Mouse (Mus musculus) CH12.LX (cell line): ENCODE measurements around the gene Cxcr6. TPM values are rescaled to one million over a fixed set of nuclear protein-coding genes. Genes with fewer than 3 reads are reported as not detected.

ENCODE experiments used
- DNase-seq: peaks from one replicate; pipeline ENCODE4 v3.0.0-alpha.2; 2013; ENCODE audit errors: extremely low read depth
- H3K27ac ChIP-seq: 2 replicates; pipeline ENCODE4 v1.5.1; 2012; ENCODE audit warnings: low read depth, mild to moderate bottlenecking, control low read depth, moderate library complexity; ENCODE audit not compliant: insufficient read depth
- H3K27me3 ChIP-seq: replicated peaks from 2 replicates; pipeline ENCODE3; 2012; ENCODE audit warnings: inconsistent platforms
- H3K36me3 ChIP-seq, 2 experiments: replicated peaks in 1 of 2; 2 replicates each; pipeline versions ENCODE3 to v1.6.1; 2012; ENCODE audit warnings: inconsistent platforms in 1 of 2, low read length in 1 of 2, mild to moderate bottlenecking in 1 of 2, mixed read lengths in 1 of 2, moderate library complexity in 1 of 2; ENCODE audit not compliant: control insufficient read depth in 1 of 2, insufficient read depth in 1 of 2
- H3K4me1 ChIP-seq, 2 experiments: 2 replicates each; pipeline ENCODE4 v1.6.1; 2012; ENCODE audit warnings: inconsistent platforms in 1 of 2, moderate library complexity in 1 of 2; ENCODE audit not compliant: insufficient read depth in 2 of 2, control insufficient read depth in 1 of 2
- H3K4me2 ChIP-seq: 2 replicates; pipeline ENCODE4 v1.6.1; 2012; ENCODE audit warnings: low read depth, mild to moderate bottlenecking, control low read depth; ENCODE audit not compliant: poor library complexity, insufficient read depth, severe bottlenecking
- H3K4me3 ChIP-seq, 3 experiments: fragments of 150-350 bp in 1 of 3; sonication (generic) in 1 of 3; replicated peaks in 1 of 3; 2 replicates each; pipeline versions ENCODE3 to v1.5.1; 2011 to 2012; ENCODE audit warnings: low read depth in 2 of 3, low read length in 2 of 3, mild to moderate bottlenecking in 2 of 3, moderate library complexity in 2 of 3, control low read depth in 1 of 3, improper control_type of control experiment in 1 of 3, inconsistent platforms in 1 of 3, mixed read lengths in 1 of 3; ENCODE audit not compliant: poor library complexity in 1 of 3
- H3K79me2 ChIP-seq: replicated peaks from 2 replicates; pipeline ENCODE4 v1.6.1; 2012; ENCODE audit warnings: mild to moderate bottlenecking, moderate library complexity; ENCODE audit not compliant: control insufficient read depth, poor library complexity, insufficient read depth, severe bottlenecking; ENCODE audit errors: extremely low read depth
- H3K9ac ChIP-seq: 2 replicates; pipeline ENCODE4 v1.6.1; 2012; ENCODE audit warnings: low read depth, mild to moderate bottlenecking, control low read depth, moderate library complexity; ENCODE audit not compliant: insufficient read depth
- H3K9me3 ChIP-seq: replicated peaks from 2 replicates; pipeline ENCODE3; 2012; ENCODE audit warnings: low read length, inconsistent platforms, mixed read lengths
- BHLHE40 ChIP-seq: IDR thresholded peaks from 2 replicates; pipeline ENCODE4 v1.6.1; 2011; ENCODE audit warnings: mild to moderate bottlenecking, low read depth, low read length, improper control_type of control experiment
- CHD1 ChIP-seq: IDR thresholded peaks from 2 replicates; pipeline ENCODE4 v1.6.1; 2012; ENCODE audit warnings: low read depth, low read length, improper control_type of control experiment, inconsistent platforms
- CHD2 ChIP-seq: IDR thresholded peaks from 2 replicates; pipeline ENCODE4 v1.6.1; 2011; ENCODE audit warnings: low read length, improper control_type of control experiment
- CTCF ChIP-seq, 2 experiments: IDR thresholded peaks in 1 of 2; conservative IDR thresholded peaks in 1 of 2; 2 replicates each; pipeline ENCODE4 v1.5.1; 2011 to 2012; ENCODE audit warnings: low read depth in 2 of 2, low read length in 2 of 2, improper control_type of control experiment in 1 of 2, inconsistent platforms in 1 of 2, mild to moderate bottlenecking in 1 of 2, moderate library complexity in 1 of 2
- E2F4 ChIP-seq: IDR thresholded peaks from 2 replicates; pipeline ENCODE4 v1.6.1; 2011; ENCODE audit warnings: low read depth, low read length, improper control_type of control experiment; ENCODE audit not compliant: insufficient replicate concordance
- ELF1 ChIP-seq: IDR thresholded peaks from 2 replicates; pipeline ENCODE4 v1.6.1; 2014; ENCODE audit warnings: low read depth, mild to moderate bottlenecking, inconsistent platforms, low read length, improper control_type of control experiment
- EP300 ChIP-seq: IDR thresholded peaks from 2 replicates; pipeline ENCODE4 v1.6.1; 2011; ENCODE audit warnings: low read length, improper control_type of control experiment
- ETS1 ChIP-seq: conservative IDR thresholded peaks from 2 replicates; pipeline ENCODE4 v1.6.1; 2012; ENCODE audit warnings: low read depth, mild to moderate bottlenecking, inconsistent platforms, low read length, improper control_type of control experiment, moderate library complexity
- GABPA ChIP-seq: IDR thresholded peaks from 2 replicates; pipeline ENCODE4 v1.6.1; 2012; ENCODE audit warnings: low read depth, low read length, improper control_type of control experiment, inconsistent platforms; ENCODE audit not compliant: insufficient replicate concordance
- HCFC1 ChIP-seq: IDR thresholded peaks from 2 replicates; pipeline ENCODE4 v1.6.1; 2012; ENCODE audit warnings: low read depth, mild to moderate bottlenecking, inconsistent platforms, low read length, improper control_type of control experiment
- IRF4 ChIP-seq: IDR thresholded peaks from 2 replicates; pipeline ENCODE4 v1.6.1; 2014; ENCODE audit warnings: low read depth, mild to moderate bottlenecking, inconsistent platforms, low read length, improper control_type of control experiment
- JUN ChIP-seq: IDR thresholded peaks from 2 replicates; pipeline ENCODE4 v1.6.1; 2011; ENCODE audit warnings: low read depth, mild to moderate bottlenecking, low read length, improper control_type of control experiment, moderate library complexity; ENCODE audit not compliant: insufficient read depth
- JUND ChIP-seq: conservative IDR thresholded peaks from 2 replicates; pipeline ENCODE4 v1.6.1; 2011; ENCODE audit warnings: low read depth, low read length, improper control_type of control experiment
- KAT2A ChIP-seq: IDR thresholded peaks from 2 replicates; pipeline ENCODE4 v1.6.1; 2012; ENCODE audit warnings: low read length, improper control_type of control experiment, inconsistent platforms; ENCODE audit not compliant: insufficient replicate concordance
- MAFK ChIP-seq: IDR thresholded peaks from 2 replicates; pipeline ENCODE4 v1.6.1; 2011; ENCODE audit warnings: low read length, improper control_type of control experiment; ENCODE audit not compliant: insufficient replicate concordance
- MAX ChIP-seq: IDR thresholded peaks from 2 replicates; pipeline ENCODE4 v1.6.1; 2011; ENCODE audit warnings: low read length, improper control_type of control experiment
- MAZ ChIP-seq: IDR thresholded peaks from 2 replicates; pipeline ENCODE4 v1.6.1; 2012; ENCODE audit warnings: low read depth, mild to moderate bottlenecking, inconsistent platforms, low read length, improper control_type of control experiment, moderate library complexity
- MEF2A ChIP-seq: IDR thresholded peaks from 2 replicates; pipeline ENCODE4 v1.6.1; 2014; ENCODE audit warnings: low read depth, mild to moderate bottlenecking, inconsistent platforms, low read length, improper control_type of control experiment, borderline replicate concordance
- MXI1 ChIP-seq: IDR thresholded peaks from 2 replicates; pipeline ENCODE4 v1.6.1; 2011; ENCODE audit warnings: mild to moderate bottlenecking, low read depth, low read length, improper control_type of control experiment
- MYC ChIP-seq: IDR thresholded peaks from 2 replicates; pipeline ENCODE4 v1.6.1; 2011; ENCODE audit warnings: low read depth, mild to moderate bottlenecking, improper control_type of control experiment, low read length
- NELFE ChIP-seq: IDR thresholded peaks from 2 replicates; pipeline ENCODE4 v1.6.1; 2011; ENCODE audit warnings: low read depth, low read length, improper control_type of control experiment
- NRF1 ChIP-seq: IDR thresholded peaks from 2 replicates; pipeline ENCODE4 v1.6.1; 2014; ENCODE audit warnings: low read depth, mild to moderate bottlenecking, inconsistent platforms, low read length, improper control_type of control experiment, moderate library complexity
- PAX5 ChIP-seq: IDR thresholded peaks from 2 replicates; pipeline ENCODE4 v1.6.1; 2012; ENCODE audit warnings: low read length, inconsistent platforms, mixed read lengths
- POLR2A ChIP-seq: IDR thresholded peaks from 2 replicates; pipeline ENCODE4 v1.6.1; 2011; ENCODE audit warnings: low read depth, mild to moderate bottlenecking, improper control_type of control experiment, low read length
- POLR2AphosphoS2 ChIP-seq: IDR thresholded peaks from 2 replicates; pipeline ENCODE4 v1.6.1; 2011; ENCODE audit warnings: low read depth, low read length, improper control_type of control experiment
- RAD21 ChIP-seq: IDR thresholded peaks from 2 replicates; pipeline ENCODE4 v1.6.1; 2011; ENCODE audit warnings: low read depth, mild to moderate bottlenecking, low read length, improper control_type of control experiment, moderate library complexity
- RCOR1 ChIP-seq: conservative IDR thresholded peaks from 2 replicates; pipeline ENCODE4 v1.6.1; 2012; ENCODE audit warnings: low read depth, mild to moderate bottlenecking, inconsistent platforms, low read length, improper control_type of control experiment
- SIN3A ChIP-seq: IDR thresholded peaks from 2 replicates; pipeline ENCODE4 v1.6.1; 2012; ENCODE audit warnings: low read length, improper control_type of control experiment, inconsistent platforms
- SMC3 ChIP-seq: IDR thresholded peaks from 2 replicates; pipeline ENCODE4 v1.6.1; 2011; ENCODE audit warnings: low read depth, low read length, improper control_type of control experiment
- TBP ChIP-seq: conservative IDR thresholded peaks from 2 replicates; pipeline ENCODE4 v1.6.1; 2011; ENCODE audit warnings: low read depth, low read length, improper control_type of control experiment
- TCF12 ChIP-seq: IDR thresholded peaks from 2 replicates; pipeline ENCODE4 v1.6.1; 2014; ENCODE audit warnings: low read depth, mild to moderate bottlenecking, inconsistent platforms, low read length, improper control_type of control experiment
- UBTF ChIP-seq: IDR thresholded peaks from 2 replicates; pipeline ENCODE4 v1.6.1; 2012; ENCODE audit warnings: low read depth, mild to moderate bottlenecking, inconsistent platforms, low read length, improper control_type of control experiment, moderate library complexity
- USF1 ChIP-seq: IDR thresholded peaks from 2 replicates; pipeline ENCODE4 v1.6.1; 2014; ENCODE audit warnings: low read depth, mild to moderate bottlenecking, inconsistent platforms, low read length, improper control_type of control experiment
- USF2 ChIP-seq: conservative IDR thresholded peaks from 2 replicates; pipeline ENCODE4 v1.6.1; 2011; ENCODE audit warnings: low read depth, low read length, improper control_type of control experiment
- ZC3H11A ChIP-seq: IDR thresholded peaks from 2 replicates; pipeline ENCODE4 v1.6.1; 2012; ENCODE audit warnings: low read depth, mild to moderate bottlenecking, inconsistent platforms, low read length, improper control_type of control experiment
- ZKSCAN1 ChIP-seq: IDR thresholded peaks from 2 replicates; pipeline ENCODE4 v1.6.1; 2012; ENCODE audit warnings: low read depth, inconsistent platforms, low read length, improper control_type of control experiment, borderline replicate concordance
- ZMIZ1 ChIP-seq: IDR thresholded peaks from 2 replicates; pipeline ENCODE4 v1.6.1; 2012; ENCODE audit warnings: low read depth, mild to moderate bottlenecking, inconsistent platforms, low read length, improper control_type of control experiment
- ZNF384 ChIP-seq: IDR thresholded peaks from 2 replicates; pipeline ENCODE4 v1.6.1; 2012; ENCODE audit warnings: low read depth, low read length, improper control_type of control experiment, inconsistent platforms
- dilution Hi-C: fragments of 300-500 bp; cut with MboI; formaldehyde crosslinking; loops from 2 replicates; pipeline ENCODE4 v1.14.3; 2020; ENCODE audit warnings: low sequenced_read_pairs; ENCODE audit not compliant: extremely low pct_unique_long_range_greater_than_20kb, extremely low pct_ligation_motif_present
- in situ Hi-C: fragments of 300-500 bp; cut with MboI; formaldehyde crosslinking; loops from 3 replicates; pipeline ENCODE4 v1.14.3; 2019; ENCODE audit warnings: low sequenced_read_pairs, low pct_ligation_motif_present, low pct_unique_long_range_greater_than_20kb, mixed read lengths
- polyA plus RNA-seq: library from polyadenylated mRNA; unstranded; fragments of >175 nt; gene quantifications from 2 replicates; pipeline ENCODE4 v1.2.1, GENCODE M21; 2012; ENCODE audit warnings: low read depth; ENCODE audit not compliant: insufficient read length
- total RNA-seq, 2 experiments: library from RNA; depleted of rRNA; stranded (reverse); fragments of 300-350 nt in 1 of 2; fragments of >200 nt in 1 of 2; gene quantifications; 2 replicates each; pipeline ENCODE4 v1.2.3; 2012 to 2014

The Cxcr6 gene
- total and polyA plus RNA-seq, 3 experiments: 0.08 to 1.4 (median 1.0) TPM

GRCm38 (mm10) chr9:123851713-123852448 lies 45.6 kb downstream of the Cxcr6 start, which contains the start of gene Fyco1:
TSS of gene Fyco1 (minus strand) at chr9:123851899.
- H3K36me3 ChIP-seq: peaks cover 0 to 4% of the 10 kb centered on the region in 2 experiments
- H3K9ac ChIP-seq: peak within 1 kb of the TSS; percentile 98
- no peaks in the 10 kb centered on the region for H3K27me3 ChIP-seq
- dilution Hi-C loops: no loop called here
- peak within 1 kb of the TSS; percentile 98 for H3K27ac ChIP-seq
- peak within 1 kb of the TSS; percentile 78 to 90 (median 83) for H3K4me3 ChIP-seq
- peaks cover 12 to 53% of the 10 kb centered on the region in 2 experiments for H3K4me1 ChIP-seq
- no peaks in the 10 kb centered on the region for H3K9me3 ChIP-seq
- in situ Hi-C loops: no loop called here
- H3K79me2 ChIP-seq: peaks cover 20% of the 10 kb centered on the region
- H3K4me2 ChIP-seq: peak within 1 kb of the TSS; percentile 98
- peak; percentile 93 for TF ChIP-seq MYC
- TF ChIP-seq ELF1: peak; percentile 99
- no peak for TF ChIP-seq CTCF (conservative IDR thresholded peaks at IDR 0.05 in 1 of 2, IDR thresholded peaks at IDR 0.05 in 1 of 2; ENCODE audit: low read depth in 2 of 2, low read length in 2 of 2)
- peak; percentile 100 for TF ChIP-seq KAT2A
- no peak for TF ChIP-seq JUN
- TF ChIP-seq PAX5: no peak
- no peak for TF ChIP-seq MAFK
- no peak for TF ChIP-seq RAD21
- TF ChIP-seq JUND: no peak
- 0 out of 2 replicates have a peak, but pooled peaks have one; percentile 22 for TF ChIP-seq E2F4
- TF ChIP-seq MXI1: peak; percentile 95
- TF ChIP-seq BHLHE40: no peak
- TF ChIP-seq POLR2AphosphoS2: peak; percentile 78; the same call in 1 of the 2 replicates
- peak; percentile 71 for TF ChIP-seq NELFE
- TF ChIP-seq ZMIZ1: peak; percentile 71
- peak; percentile 57 for TF ChIP-seq NRF1
- peak; percentile 72 for TF ChIP-seq IRF4
- TF ChIP-seq ZNF384: no peak
- TF ChIP-seq RCOR1: no peak
- 0 out of 2 replicates have a peak, but pooled peaks have one; percentile 8 for TF ChIP-seq EP300
- TF ChIP-seq HCFC1: peak; percentile 99
- TF ChIP-seq GABPA: peak; percentile 98; the same call in 1 of the 2 replicates
- 0 out of 2 replicates have a peak, but pooled peaks have one; percentile 9 for TF ChIP-seq SMC3
- TF ChIP-seq MAZ: no peak
- peak; percentile 90 for TF ChIP-seq TCF12
- TF ChIP-seq SIN3A: peak; percentile 98
- TF ChIP-seq USF2: no peak
- peak; percentile 93 for TF ChIP-seq TBP
- peak; percentile 63 for TF ChIP-seq MEF2A
- TF ChIP-seq ZC3H11A: no peak
- peak; percentile 13; the same call in 1 of the 2 replicates for TF ChIP-seq ETS1
- no peak for TF ChIP-seq ZKSCAN1
- TF ChIP-seq CHD2: peak; percentile 92
- peak; percentile 70 for TF ChIP-seq POLR2A
- 0 out of 2 replicates have a peak, but pooled peaks have one; percentile 65 for TF ChIP-seq CHD1
- TF ChIP-seq MAX: peak; percentile 72
- TF ChIP-seq USF1: no peak
- no peak for TF ChIP-seq UBTF
- peak; percentile 99 for DNase-seq
